Mouse (Mus musculus) heart, embryonic 16.5 days (tissue): ENCODE data around the gene Nfs1. TPM values are rescaled to one million over a fixed set of nuclear protein-coding genes. Genes with fewer than 3 reads are reported as not detected.

Experiments used
- ATAC-seq: fragments of 200-750 bp; cut with Nextera tagmentation; replicated peaks from 2 replicates; pipeline ENCODE4 v1.8.0; 2017; ENCODE audit warnings: moderate number of reproducible peaks; ENCODE audit not compliant: insufficient read depth, low FRiP score; ENCODE audit errors: extremely low read depth
- H3K27ac ChIP-seq: fragments of 300-500 bp; sonication (generic); 2 replicates; pipeline ENCODE4 v1.5.1; 2014; ENCODE audit warnings: mild to moderate bottlenecking, low read length, control low read depth, moderate library complexity
- H3K27me3 ChIP-seq: fragments of 300-500 bp; sonication (generic); 2 replicates; pipeline ENCODE4 v1.6.1; 2014; ENCODE audit warnings: low read length, mixed read lengths; ENCODE audit not compliant: control insufficient read depth, insufficient read depth
- H3K36me3 ChIP-seq: fragments of 300-500 bp; sonication (generic); 2 replicates; pipeline ENCODE4 v1.6.1; 2014; ENCODE audit not compliant: control insufficient read depth, insufficient read depth
- H3K4me1 ChIP-seq: fragments of 300-500 bp; sonication (generic); 2 replicates; pipeline ENCODE4 v1.6.1; 2014; ENCODE audit warnings: low read length, mixed read lengths; ENCODE audit not compliant: control insufficient read depth, insufficient read depth
- H3K4me2 ChIP-seq: fragments of 300-500 bp; sonication (generic); 2 replicates; pipeline ENCODE4 v1.6.1; 2014; ENCODE audit warnings: low read depth, mild to moderate bottlenecking, control low read depth, low read length
- H3K4me3 ChIP-seq: fragments of 300-500 bp; sonication (generic); 2 replicates; pipeline ENCODE4 v1.5.1; 2014; ENCODE audit warnings: mild to moderate bottlenecking, control low read depth, low read length
- H3K9ac ChIP-seq: fragments of 300-500 bp; sonication (generic); 2 replicates; pipeline ENCODE4 v1.6.1; 2014; ENCODE audit warnings: low read length, control low read depth
- H3K9me3 ChIP-seq: fragments of 300-500 bp; sonication (generic); replicated peaks from 2 replicates; pipeline ENCODE4 v1.6.1; 2016; ENCODE audit warnings: low read length; ENCODE audit not compliant: control insufficient read depth
- WGBS: fragments of 180-500 bp; shearing (Covaris S2); extraction: QIAGEN DNeasy Blood & Tissue Kit; methylation state at CpG from one replicate; pipeline ENCODE4 v1.1.7; 2014; 5-methylcytosine and 5-hydroxymethylcytosine counted together
- polyA plus RNA-seq: library from polyadenylated mRNA; unstranded; fragments of >200 nt; fragmentation: Nextera tagmentation; extraction: Ambion mirVana; gene quantifications from 2 replicates; pipeline ENCODE4 v1.2.1, GENCODE M21; 2015

Nfs1 gene
- polyA plus RNA-seq, 1 experiment from 2014 or later: 75.0 TPM

DNA sequence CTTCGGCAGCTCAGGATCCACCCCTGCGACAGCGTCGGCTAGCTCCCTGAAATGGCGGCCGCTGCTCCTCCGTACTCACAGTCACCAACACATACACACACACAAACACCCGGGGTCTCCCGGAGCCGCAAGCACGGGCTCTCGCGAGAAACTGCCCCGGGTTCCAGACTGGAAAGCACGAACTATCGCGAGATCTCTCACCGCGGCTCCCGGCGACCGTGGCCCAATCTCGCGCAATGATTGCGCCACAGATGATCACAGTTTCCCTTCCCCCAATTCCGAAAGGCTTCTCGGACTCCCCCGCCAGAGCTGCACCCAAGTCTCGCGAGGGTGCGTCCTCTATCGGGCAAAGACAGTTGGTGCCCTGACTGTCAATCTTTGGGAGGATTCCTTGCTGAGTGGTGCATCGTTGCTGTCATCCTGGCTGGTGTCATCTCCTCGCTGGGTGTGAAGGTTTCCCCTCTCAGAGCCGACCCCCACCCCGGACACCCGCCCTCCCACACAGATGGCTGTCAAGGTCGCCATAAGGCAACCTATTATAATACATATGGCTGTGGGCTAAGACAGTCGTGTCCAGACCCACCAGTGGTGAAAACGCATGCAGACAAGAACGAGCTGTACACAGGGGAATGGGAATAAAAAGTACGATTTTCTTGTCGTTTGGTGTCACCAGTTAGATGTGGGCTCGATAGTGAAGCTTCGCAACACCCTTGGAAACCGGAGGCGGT is 36.3 kb upstream of the Nfs1 start, which contains the start of gene Rbm39:
Gene Rbm39, minus strand, starts transcription at position 145 of the 728 bp plus-strand sequence.
- peak within 1 kb of the TSS; percentile 79 for H3K4me2 ChIP-seq
- H3K9ac ChIP-seq: peak within 1 kb of the TSS; percentile 98
- peaks cover 24% of the 10 kb centered on the region for H3K4me1 ChIP-seq
- H3K9me3 ChIP-seq: no peaks in the 10 kb centered on the region
- peak; percentile 95 for ATAC-seq
- H3K4me3 ChIP-seq: peak within 1 kb of the TSS; percentile 85
- H3K36me3 ChIP-seq: peaks cover 10% of the 10 kb centered on the region
- H3K27me3 ChIP-seq: no peaks in the 10 kb centered on the region
- under 1% methylated on average over 47 of the region's 47 CpGs for WGBS
- peak within 1 kb of the TSS; percentile 92 for H3K27ac ChIP-seq

DNA sequence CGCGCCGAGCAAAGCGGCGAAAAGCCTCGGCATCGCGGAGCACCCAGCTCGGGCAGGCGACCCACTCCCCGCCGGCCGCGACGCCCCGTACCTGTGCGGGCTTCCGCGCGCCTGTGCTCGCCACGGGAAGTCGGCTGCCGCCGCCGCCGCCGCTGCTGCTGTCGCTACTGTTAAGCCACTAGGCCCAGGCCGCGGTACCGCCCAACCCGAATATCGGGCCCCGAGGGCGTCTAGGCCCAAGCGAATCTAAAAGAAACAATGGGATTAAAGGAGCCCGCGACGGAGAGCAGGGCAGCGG is 35.8 kb upstream of the Nfs1 start:
- under 1% methylated on average over 40 of the region's 41 CpGs for WGBS

GRCm38 (mm10) chr2:156179046-156179795 is 35.2 kb upstream of the Nfs1 start:
- no peaks in the 10 kb centered on the region for H3K9me3 ChIP-seq
- H3K27ac ChIP-seq: peak overlapping the region; percentile 92
- H3K4me2 ChIP-seq: peak overlapping the region; percentile 73
- no peaks in the 10 kb centered on the region for H3K27me3 ChIP-seq
- H3K4me1 ChIP-seq: peaks cover 24% of the 10 kb centered on the region
- H3K4me3 ChIP-seq: peak overlapping the region; percentile 85
- peaks cover 12% of the 10 kb centered on the region for H3K36me3 ChIP-seq
- peak overlapping the region; percentile 98 for H3K9ac ChIP-seq
- WGBS: under 1% methylated on average over 47 of the region's 47 CpGs
- ATAC-seq: peak; percentile 57

More for the DNA sequence above, 35.8 kb upstream of the Nfs1 start:
- H3K9me3 ChIP-seq: no peaks in the 10 kb centered on the region
- no peak overlapping the region for H3K4me2 ChIP-seq
- H3K36me3 ChIP-seq: peaks cover 10% of the 10 kb centered on the region
- H3K4me1 ChIP-seq: peaks cover 24% of the 10 kb centered on the region
- peak overlapping the region; percentile 85 for H3K4me3 ChIP-seq
- H3K27me3 ChIP-seq: no peaks in the 10 kb centered on the region
- H3K9ac ChIP-seq: peak overlapping the region; percentile 98
- peak; percentile 14 for ATAC-seq
- peak overlapping the region; percentile 92 for H3K27ac ChIP-seq

GRCm38 (mm10) chr2:156177651-156178050 is 33.7 kb upstream of the Nfs1 start:
- Histone ChIP-seq H3K4me1 (peaks cover 24% of the 10 kb centered on the region), H3K9ac (peak overlapping the region; percentile 52), H3K36me3 (peaks cover 19% of the 10 kb centered on the region), H3K27me3 (no peaks in the 10 kb centered on the region), H3K4me2 (peak overlapping the region; percentile 65), H3K4me3 (peak overlapping the region; percentile 45), H3K9me3 (no peaks in the 10 kb centered on the region), H3K27ac (no peak overlapping the region)
- ATAC-seq: no peak
- 50% methylated on average over 7 of the region's 7 CpGs for WGBS

GRCm38 (mm10) chr2:156177079-156177478 is 33.1 kb upstream of the Nfs1 start:
- H3K4me2 ChIP-seq: peak overlapping the region; percentile 36; the same call in 1 of the 2 replicates
- no peak overlapping the region for H3K27ac ChIP-seq
- H3K9ac ChIP-seq: no peak overlapping the region
- no peaks in the 10 kb centered on the region for H3K27me3 ChIP-seq
- ATAC-seq: no peak
- peaks cover 20% of the 10 kb centered on the region for H3K36me3 ChIP-seq
- 62% methylated on average over 6 of the region's 6 CpGs for WGBS
- H3K9me3 ChIP-seq: no peaks in the 10 kb centered on the region
- peak overlapping the region; percentile 21; the same call in 1 of the 2 replicates for H3K4me3 ChIP-seq
- H3K4me1 ChIP-seq: peaks cover 24% of the 10 kb centered on the region

- Histone ChIP-seq H3K4me2 (no peak overlapping the region), H3K4me1 (no peaks in the 10 kb centered on the region), H3K36me3 (peaks cover 63% of the 10 kb centered on the region), H3K27ac (no peak overlapping the region), H3K9ac (no peak overlapping the region), H3K4me3 (no peak overlapping the region), H3K27me3 (no peaks in the 10 kb centered on the region), H3K9me3 (no peaks in the 10 kb centered on the region)
- 95% methylated on average over 5 of the region's 5 CpGs for WGBS
- ATAC-seq: no peak
Observed at GRCm38 (mm10) chr2:156166557-156166956, 22.6 kb upstream of the Nfs1 start.

GRCm38 (mm10) chr2:156165478-156165877 is 21.5 kb upstream of the Nfs1 start:
- WGBS: 98% methylated on average over 1 of the region's 1 CpGs

DNA sequence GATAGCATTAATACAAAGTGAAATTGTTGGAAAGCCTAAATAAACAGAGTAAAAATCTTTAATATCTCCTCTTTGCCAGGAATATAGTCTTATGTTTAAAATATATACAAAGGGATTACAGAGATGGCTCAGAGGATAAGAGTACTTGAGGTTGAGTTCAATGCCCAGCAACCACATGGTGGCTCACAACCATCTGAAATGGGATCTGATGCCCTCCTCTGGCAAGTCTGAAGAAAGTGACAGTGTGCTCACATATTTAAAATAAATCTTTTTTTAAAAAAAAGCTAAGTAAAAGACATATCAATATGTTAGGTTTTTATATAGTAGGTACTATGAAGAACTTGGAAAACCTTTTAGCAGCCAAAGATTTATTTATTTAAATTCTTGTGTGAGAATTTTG is 7.6 kb upstream of the Nfs1 start:
- H3K27me3 ChIP-seq: no peaks in the 10 kb centered on the region
- H3K36me3 ChIP-seq: peaks cover 36% of the 10 kb centered on the region
- H3K9ac ChIP-seq: no peak overlapping the region
- H3K27ac ChIP-seq: no peak overlapping the region
- ATAC-seq: no peak
- H3K4me1 ChIP-seq: no peaks in the 10 kb centered on the region
- H3K4me2 ChIP-seq: no peak overlapping the region
- no peak overlapping the region for H3K4me3 ChIP-seq
- H3K9me3 ChIP-seq: no peaks in the 10 kb centered on the region

More at GRCm38 (mm10) chr2:156165478-156165877, 21.5 kb upstream of the Nfs1 start:
- ATAC-seq: no peak
- H3K9me3 ChIP-seq: no peaks in the 10 kb centered on the region
- no peak overlapping the region for H3K4me2 ChIP-seq
- no peak overlapping the region for H3K9ac ChIP-seq
- no peaks in the 10 kb centered on the region for H3K4me1 ChIP-seq
- H3K4me3 ChIP-seq: no peak overlapping the region
- H3K27me3 ChIP-seq: no peaks in the 10 kb centered on the region
- H3K36me3 ChIP-seq: peaks cover 59% of the 10 kb centered on the region
- H3K27ac ChIP-seq: no peak overlapping the region

GRCm38 (mm10) chr2:156147316-156147915 is 3.4 kb upstream of the Nfs1 start:
- Histone ChIP-seq H3K27me3 (no peaks in the 10 kb centered on the region), H3K9me3 (no peaks in the 10 kb centered on the region), H3K4me2 (no peak overlapping the region), H3K9ac (no peak overlapping the region), H3K4me1 (peaks cover 9% of the 10 kb centered on the region; the same call in 1 of the 2 replicates), H3K4me3 (no peak overlapping the region), H3K27ac (no peak overlapping the region), H3K36me3 (peaks cover 18% of the 10 kb centered on the region)
- ATAC-seq: no peak
- 90% methylated on average over 3 of the region's 3 CpGs for WGBS
